Mouse (Mus musculus) neural tube, embryonic 12.5 days (tissue): Measurements from ENCODE around the gene Plcxd1. TPM values are rescaled to one million over a fixed set of nuclear protein-coding genes. Genes with fewer than 3 reads are reported as not detected.
"Not testable (repeated sequence)": the region's sequence is repeated elsewhere in the genome, so short reads cannot be mapped to it uniquely, and the experiment has no call there.

Source experiments
- ATAC-seq: fragments of 200-750 bp; cut with Nextera tagmentation; 2 replicates; pipeline ENCODE4 v1.8.0; 2017; ENCODE audit warnings: low read depth, mild to moderate bottlenecking, moderate TSS enrichment, moderate library complexity; ENCODE audit not compliant: low FRiP score
- H3K27ac ChIP-seq: fragments of 300-500 bp; sonication (generic); 2 replicates; pipeline ENCODE4 v1.5.1; 2016
- H3K27me3 ChIP-seq: fragments of 300-500 bp; sonication (generic); replicated peaks from 2 replicates; pipeline ENCODE4 v1.6.1; 2016; ENCODE audit warnings: mild to moderate bottlenecking
- H3K36me3 ChIP-seq: fragments of 300-500 bp; sonication (generic); 2 replicates; pipeline ENCODE4 v1.6.1; 2016; ENCODE audit warnings: mild to moderate bottlenecking
- H3K4me1 ChIP-seq: fragments of 300-500 bp; sonication (generic); 2 replicates; pipeline ENCODE4 v1.6.1; 2016
- H3K4me2 ChIP-seq: fragments of 300-500 bp; sonication (generic); replicated peaks from 2 replicates; pipeline ENCODE4 v1.6.1; 2016; ENCODE audit warnings: mild to moderate bottlenecking
- H3K4me3 ChIP-seq: fragments of 300-500 bp; sonication (generic); 2 replicates; pipeline ENCODE4 v1.5.1; 2016
- H3K9ac ChIP-seq: fragments of 300-500 bp; sonication (generic); 2 replicates; pipeline ENCODE4 v1.6.1; 2016; ENCODE audit warnings: mild to moderate bottlenecking
- H3K9me3 ChIP-seq: fragments of 300-500 bp; sonication (generic); 2 replicates; pipeline ENCODE4 v1.6.1; 2016; ENCODE audit warnings: mild to moderate bottlenecking
- WGBS: fragments of 180-500 bp; shearing (Covaris S2); methylation state at CpG from one replicate; pipeline ENCODE4 v1.1.7; 2016; 5-methylcytosine and 5-hydroxymethylcytosine counted together
- polyA plus RNA-seq: library from polyadenylated mRNA; unstranded; fragments of >200 nt; fragmentation: Nextera tagmentation; extraction: Ambion mirVana; gene quantifications from 2 replicates; pipeline ENCODE4 v1.2.1, GENCODE M21; 2016

Gene Plcxd1
- polyA plus RNA-seq, 1 experiment from 2014 or later = 1.3 TPM

GRCm38 (mm10) chr5:110122380-110122779 is 22.6 kb downstream of the Plcxd1 start:
- WGBS = 87% methylated on average over 3 of the region's 3 CpGs
- H3K9ac ChIP-seq, H3K27ac ChIP-seq, ATAC-seq, H3K4me2 ChIP-seq, H3K4me1 ChIP-seq, H3K27me3 ChIP-seq, H3K9me3 ChIP-seq, H3K4me3 ChIP-seq: not testable (repeated sequence)
- H3K36me3 ChIP-seq = peaks cover 66% of the 10 kb centered on the region

- peak within 1 kb of the TSS; percentile 62 for H3K4me2 ChIP-seq
- peak within 1 kb of the TSS; percentile 83 for H3K4me3 ChIP-seq
- H3K27me3 ChIP-seq = no peaks in the 10 kb centered on the region
- peaks cover 19% of the 10 kb centered on the region for H3K36me3 ChIP-seq
- ATAC-seq = peak; percentile 100
- WGBS = 4% methylated on average over 46 of the region's 46 CpGs
- peak within 1 kb of the TSS; percentile 79 for H3K9ac ChIP-seq
- H3K27ac ChIP-seq = 0 out of 2 replicates have a peak within 1 kb of the TSS, but pooled peaks have one; percentile 8
- H3K4me1 ChIP-seq = no peaks in the 10 kb centered on the region
- peaks cover 1% of the 10 kb centered on the region; the same call in 1 of the 2 replicates for H3K9me3 ChIP-seq
Observed at GRCm38 (mm10) chr5:110135293-110136086, 35.7 kb downstream of the Plcxd1 start, which contains the start of gene Chfr. TSS of gene Chfr (plus strand) at chr5:110135842.

- 0 out of 2 replicates have a peak overlapping the region, but pooled peaks have one; percentile 8 for H3K27ac ChIP-seq
- peak overlapping the region; percentile 79 for H3K9ac ChIP-seq
- peak; percentile 64 for ATAC-seq
- peak overlapping the region; percentile 62 for H3K4me2 ChIP-seq
- no peaks in the 10 kb centered on the region for H3K27me3 ChIP-seq
- no peaks in the 10 kb centered on the region for H3K4me1 ChIP-seq
- peak overlapping the region; percentile 83 for H3K4me3 ChIP-seq
- 6% methylated on average over 18 of the region's 18 CpGs for WGBS
- H3K36me3 ChIP-seq = peaks cover 17% of the 10 kb centered on the region
- H3K9me3 ChIP-seq = no peaks in the 10 kb centered on the region
Observed at GRCm38 (mm10) chr5:110136087-110136464, 36.3 kb downstream of the Plcxd1 start.

GRCm38 (mm10) chr5:110137816-110138215 is 38.0 kb downstream of the Plcxd1 start:
- H3K27me3 ChIP-seq = no peaks in the 10 kb centered on the region
- 94% methylated on average over 3 of the region's 3 CpGs for WGBS

GRCm38 (mm10) chr5:110139325-110139724 is 39.6 kb downstream of the Plcxd1 start:
- Histone ChIP-seq H3K9me3 (no peaks in the 10 kb centered on the region), H3K9ac (no peak overlapping the region), H3K4me1 (no peaks in the 10 kb centered on the region), H3K36me3 (peaks cover 35% of the 10 kb centered on the region), H3K4me2 (no peak overlapping the region), H3K27ac (no peak overlapping the region), H3K4me3 (no peak overlapping the region), H3K27me3 (no peaks in the 10 kb centered on the region)
- ATAC-seq = no peak
- 94% methylated on average over 3 of the region's 3 CpGs for WGBS

More at GRCm38 (mm10) chr5:110137816-110138215, 38.0 kb downstream of the Plcxd1 start:
- Histone ChIP-seq H3K4me3 (no peak overlapping the region), H3K4me1 (no peaks in the 10 kb centered on the region), H3K9me3 (no peaks in the 10 kb centered on the region), H3K4me2 (no peak overlapping the region), H3K9ac (no peak overlapping the region), H3K27ac (no peak overlapping the region), H3K36me3 (peaks cover 24% of the 10 kb centered on the region)
- no peak for ATAC-seq

- no peak overlapping the region for H3K4me2 ChIP-seq
- 94% methylated on average over 7 of the region's 7 CpGs for WGBS
- no peaks in the 10 kb centered on the region for H3K27me3 ChIP-seq
- H3K27ac ChIP-seq = no peak overlapping the region
- H3K4me1 ChIP-seq = no peaks in the 10 kb centered on the region
- H3K9me3 ChIP-seq = no peaks in the 10 kb centered on the region
- no peak overlapping the region for H3K9ac ChIP-seq
- peaks cover 45% of the 10 kb centered on the region for H3K36me3 ChIP-seq
- ATAC-seq = no peak
- no peak overlapping the region for H3K4me3 ChIP-seq
Observed at GRCm38 (mm10) chr5:110140424-110140823, 40.7 kb downstream of the Plcxd1 start.

- Histone ChIP-seq H3K4me3 (no peak overlapping the region), H3K27ac (no peak overlapping the region), H3K27me3 (no peaks in the 10 kb centered on the region), H3K4me1 (no peaks in the 10 kb centered on the region), H3K36me3 (peaks cover 61% of the 10 kb centered on the region), H3K9me3 (no peaks in the 10 kb centered on the region), H3K4me2 (no peak overlapping the region), H3K9ac (no peak overlapping the region)
- ATAC-seq = no peak
- WGBS = 96% methylated on average over 2 of the region's 2 CpGs
Observed at GRCm38 (mm10) chr5:110142309-110142708, 42.5 kb downstream of the Plcxd1 start.

- Histone ChIP-seq H3K36me3 (peaks cover 67% of the 10 kb centered on the region), H3K9ac (no peak overlapping the region), H3K27me3 (no peaks in the 10 kb centered on the region), H3K27ac (no peak overlapping the region), H3K4me1 (no peaks in the 10 kb centered on the region), H3K9me3 (no peaks in the 10 kb centered on the region), H3K4me2 (no peak overlapping the region), H3K4me3 (no peak overlapping the region)
- 92% methylated on average over 5 of the region's 5 CpGs for WGBS
- ATAC-seq = no peak
Observed at GRCm38 (mm10) chr5:110143007-110143406, 43.2 kb downstream of the Plcxd1 start.

Other genes starting within 250 kb of the Plcxd1 start
- 0.48 and 0.49 TPM in 2 replicates for gene Gm15446, start 176.6 kb upstream of the Plcxd1 start, polyA plus RNA-seq
- 24.8 and 29.9 TPM in 2 replicates for gene Zfp932, start 103.4 kb upstream of the Plcxd1 start, polyA plus RNA-seq
- gene Gm17655, start 27.5 kb upstream of the Plcxd1 start, polyA plus RNA-seq = 5.2 and 6.3 TPM in 2 replicates
- 0.65 and 0.70 TPM in 2 replicates for gene Gm35315, start 5.5 kb upstream of the Plcxd1 start, polyA plus RNA-seq
- gene Gtpbp6, start 8.2 kb downstream of the Plcxd1 start, polyA plus RNA-seq = 51.2 and 61.7 TPM in 2 replicates
- gene Zfp605, start 10.1 kb downstream of the Plcxd1 start, polyA plus RNA-seq = 9.3 and 14.0 TPM in 2 replicates
- gene Chfr, start 35.9 kb downstream of the Plcxd1 start, polyA plus RNA-seq = 97.0 and 97.8 TPM in 2 replicates
- 23.0 and 24.4 TPM in 2 replicates for gene Golga3, start 76.7 kb downstream of the Plcxd1 start, polyA plus RNA-seq
- 33.5 and 34.1 TPM in 2 replicates for gene Ankle2, start 131.0 kb downstream of the Plcxd1 start, polyA plus RNA-seq
- gene Pgam5, start 169.9 kb downstream of the Plcxd1 start, polyA plus RNA-seq = 84.7 and 93.8 TPM in 2 replicates
- 10.1 and 10.3 TPM in 2 replicates for gene Pxmp2, start 186.2 kb downstream of the Plcxd1 start, polyA plus RNA-seq
- 18.7 and 20.4 TPM in 2 replicates for gene Pole, start 186.3 kb downstream of the Plcxd1 start, polyA plus RNA-seq
- gene P2rx2, start 243.2 kb downstream of the Plcxd1 start, polyA plus RNA-seq = 2.1 and 2.4 TPM in 2 replicates
- not detected in 2 replicates for gene Lrcol1, start 244.8 kb downstream of the Plcxd1 start, polyA plus RNA-seq